8 mouse cellular contexts compared by ENCODE assay signal in genomic region chr12:50999295-51000237, GRCm38 (mm10).
DNase-seq lines count a peak whose midpoint lies in the region; ATAC-seq and TF ChIP-seq lines count a peak whose summit lies in the region.

No protein-coding gene starts in this region.

- H3K9me3 ChIP-seq in MEL (replicated peaks; ENCODE audit: insufficient read depth, low read length) = no peaks in the 10 kb centered on the region
- H3K9me3 ChIP-seq in forebrain, embryonic 13.5 days (replicated peaks) = no peaks in the 10 kb centered on the region
- no peaks in the 10 kb centered on the region for H3K9me3 ChIP-seq in hindbrain, embryonic 12.5 days (replicated peaks)

- no peaks in the 10 kb centered on the region for H3K27me3 ChIP-seq in MEL (ENCODE audit: control insufficient read depth in 1 of 2, insufficient read depth in 2 of 2, low read length in 2 of 2)
- no peaks in the 10 kb centered on the region for H3K27me3 ChIP-seq in forebrain, embryonic 13.5 days
- peaks cover 35% of the 10 kb centered on the region for H3K27me3 ChIP-seq in hindbrain, embryonic 12.5 days

- no peak for TF ChIP-seq RAD21 in MEL (IDR thresholded peaks at IDR 0.05; ENCODE audit: low read depth, low read length)

- TF ChIP-seq CTCF in MEL (IDR thresholded peaks at IDR 0.05 in 2 of 3, conservative IDR thresholded peaks at IDR 0.05 in 1 of 3; ENCODE audit: control insufficient read depth in 1 of 3, insufficient read depth in 1 of 3, low read depth in 2 of 3, low read length in 3 of 3, poor library complexity in 1 of 3, severe bottlenecking in 1 of 3) = peak in 1 of 3 experiments; percentile 5; a peak in 1 of 6 replicates

- TF ChIP-seq POLR2A in MEL (IDR thresholded peaks at IDR 0.05; ENCODE audit: control insufficient read depth in 1 of 2, insufficient read depth in 1 of 2, low read depth in 1 of 2, low read length in 2 of 2, poor library complexity in 1 of 2) = no peak

- H3K4me1 ChIP-seq in MEL (ENCODE audit: control insufficient read depth in 1 of 2, insufficient read depth in 2 of 2, low read length in 2 of 2) = no peaks in the 10 kb centered on the region
- peaks cover 65% of the 10 kb centered on the region for H3K4me1 ChIP-seq in forebrain, embryonic 13.5 days
- H3K4me1 ChIP-seq in hindbrain, embryonic 12.5 days = peaks cover 29% of the 10 kb centered on the region

- peak overlapping the region; percentile 54 for H3K4me2 ChIP-seq in forebrain, embryonic 13.5 days
- no peak overlapping the region for H3K4me2 ChIP-seq in hindbrain, embryonic 12.5 days (replicated peaks)

- no peak overlapping the region for H3K27ac ChIP-seq in MEL (ENCODE audit: control insufficient read depth, low read depth, low read length)
- peak overlapping the region; percentile 99 for H3K27ac ChIP-seq in forebrain, embryonic 13.5 days
- no peak overlapping the region for H3K27ac ChIP-seq in hindbrain, embryonic 12.5 days

- H3K9ac ChIP-seq in MEL (ENCODE audit: control insufficient read depth, low read depth, low read length, poor library complexity, severe bottlenecking) = no peak overlapping the region
- H3K9ac ChIP-seq in forebrain, embryonic 13.5 days = peak overlapping the region; percentile 34; the same call in 1 of the 2 replicates
- H3K9ac ChIP-seq in hindbrain, embryonic 12.5 days = no peak overlapping the region

- ATAC-seq in cerebellum, adult (ENCODE audit: insufficient number of reproducible peaks, low FRiP score, low TSS enrichment) = peak; percentile 70
- peak; percentile 78 for ATAC-seq in forebrain, embryonic 13.5 days
- ATAC-seq in hindbrain, embryonic 12.5 days (ENCODE audit: low FRiP score) = peak; percentile 82

- H3K79me2 ChIP-seq in MEL (ENCODE audit: control insufficient read depth, insufficient read depth, low read length, poor library complexity) = no peaks in the 10 kb centered on the region

- TF ChIP-seq EP300 in MEL (IDR thresholded peaks at IDR 0.05; ENCODE audit: low read depth in 1 of 2, low read length in 2 of 2) = no peak

- DNase-seq in MEL (ENCODE audit: low read depth, low spot score) = peak; percentile 1
- peak; percentile 81 to 97 for DNase-seq in layer of hippocampus, postnatal 25 days (ENCODE audit: extremely low spot score in 1 of 2, low spot score in 1 of 2)
- DNase-seq in lung, postnatal 25 days (ENCODE audit: low spot score) = peak; percentile 56
- DNase-seq in right cerebral cortex, postnatal 14 days = peak; percentile 95
- no peak for DNase-seq in T-cell, adult 2 months (ENCODE audit: low spot score)

- no peak overlapping the region for H3K4me3 ChIP-seq in MEL (ENCODE audit: control insufficient read depth in 1 of 2, insufficient read depth in 1 of 2, low read depth in 2 of 2, low read length in 2 of 2)
- H3K4me3 ChIP-seq in forebrain, embryonic 13.5 days = no peak overlapping the region
- H3K4me3 ChIP-seq in hindbrain, embryonic 12.5 days = no peak overlapping the region

- H3K36me3 ChIP-seq in MEL (ENCODE audit: control insufficient read depth in 1 of 2, insufficient read depth in 2 of 2, low read length in 2 of 2) = no peaks in the 10 kb centered on the region
- H3K36me3 ChIP-seq in forebrain, embryonic 13.5 days (ENCODE audit: poor library complexity, severe bottlenecking) = no peaks in the 10 kb centered on the region
- no peaks in the 10 kb centered on the region for H3K36me3 ChIP-seq in hindbrain, embryonic 12.5 days

- WGBS in forebrain, embryonic 13.5 days = 18% methylated on average over 20 of the region's 20 CpGs
- 30% methylated on average over 20 of the region's 20 CpGs for WGBS in hindbrain, embryonic 12.5 days

TF ChIP-seq in MEL, 35 proteins besides CTCF, POLR2A, EP300 and RAD21:
- TF ChIP-seq ZC3H11A (IDR thresholded peaks at IDR 0.05; ENCODE audit: low read depth, low read length) (no peak), KAT2A (conservative IDR thresholded peaks at IDR 0.05; ENCODE audit: low read depth, low read length) (no peak), ZNF384 (IDR thresholded peaks at IDR 0.05; ENCODE audit: low read depth, low read length) (no peak), TAL1 (IDR thresholded peaks at IDR 0.05; ENCODE audit: low read length) (no peak), SMC3 (IDR thresholded peaks at IDR 0.05; ENCODE audit: low read depth, low read length) (no peak), UBTF (IDR thresholded peaks at IDR 0.05; ENCODE audit: borderline replicate concordance, insufficient read depth, low read depth, low read length) (no peak), NRF1 (IDR thresholded peaks at IDR 0.05; ENCODE audit: insufficient read depth, low read depth, low read length, poor library complexity, severe bottlenecking) (no peak), ZKSCAN1 (IDR thresholded peaks at IDR 0.05; ENCODE audit: low read depth, low read length) (no peak), POLR2AphosphoS2 (IDR thresholded peaks at IDR 0.05; ENCODE audit: low read length) (no peak), TBP (IDR thresholded peaks at IDR 0.05; ENCODE audit: low read depth, low read length) (no peak)
